Mouse (Mus musculus) intestine, postnatal 0 days (tissue): ENCODE data around the gene Wbp2nl. TPM values are rescaled to one million over a fixed set of nuclear protein-coding genes. Genes with fewer than 3 reads are reported as not detected.
"Not testable (repeated sequence)": the region's sequence is repeated elsewhere in the genome, so short reads cannot be mapped to it uniquely, and the experiment has no call there.

Source experiments
- ATAC-seq: fragments of 200-750 bp; cut with Nextera tagmentation; 2 replicates; pipeline ENCODE4 v1.8.0; 2017; ENCODE audit warnings: mild to moderate bottlenecking, moderate TSS enrichment, moderate library complexity
- H3K27ac ChIP-seq: fragments of 300-500 bp; sonication (generic); 2 replicates; pipeline ENCODE4 v1.5.1; 2014; ENCODE audit warnings: mild to moderate bottlenecking, low read depth, low read length, moderate library complexity
- H3K27me3 ChIP-seq: fragments of 300-500 bp; sonication (generic); replicated peaks from 2 replicates; pipeline ENCODE4 v1.6.1; 2014; ENCODE audit warnings: low read length, mixed read lengths; ENCODE audit not compliant: control insufficient read depth, insufficient read depth
- H3K36me3 ChIP-seq: fragments of 300-500 bp; sonication (generic); 2 replicates; pipeline ENCODE4 v1.6.1; 2014; ENCODE audit warnings: mild to moderate bottlenecking, moderate library complexity; ENCODE audit not compliant: control insufficient read depth, insufficient read depth
- H3K4me1 ChIP-seq: fragments of 300-500 bp; sonication (generic); replicated peaks from 2 replicates; pipeline ENCODE4 v1.6.1; 2014; ENCODE audit warnings: antibody characterized with exemption, low read length, mixed read lengths; ENCODE audit not compliant: control insufficient read depth, insufficient read depth
- H3K4me2 ChIP-seq: fragments of 300-500 bp; sonication (generic); replicated peaks from 2 replicates; pipeline ENCODE4 v1.6.1; 2014; ENCODE audit warnings: low read depth, mild to moderate bottlenecking, moderate library complexity
- H3K4me3 ChIP-seq: fragments of 300-500 bp; sonication (generic); 2 replicates; pipeline ENCODE4 v1.5.1; 2014; ENCODE audit warnings: low read depth, low read length
- H3K9ac ChIP-seq: fragments of 300-500 bp; sonication (generic); 2 replicates; pipeline ENCODE4 v1.6.1; 2014; ENCODE audit warnings: mild to moderate bottlenecking, low read depth, low read length
- H3K9me3 ChIP-seq: fragments of 300-500 bp; sonication (generic); 2 replicates; pipeline ENCODE4 v1.6.1; 2016; ENCODE audit warnings: mixed run types; ENCODE audit not compliant: control insufficient read depth
- CTCF ChIP-seq: sonication (generic); IDR thresholded peaks from 2 replicates; pipeline ENCODE4 v1.5.1; 2016; ENCODE audit warnings: low read depth, mild to moderate bottlenecking, control low read depth, antibody characterized with exemption, moderate library complexity
- WGBS: fragments of 180-500 bp; shearing (Covaris S2); extraction: QIAGEN DNeasy Blood & Tissue Kit; methylation state at CpG from one replicate; pipeline ENCODE4 v1.1.7; 2014; 5-methylcytosine and 5-hydroxymethylcytosine counted together
- polyA plus RNA-seq: library from polyadenylated mRNA; unstranded; fragments of >200 nt; fragmentation: Nextera tagmentation; extraction: Ambion mirVana; gene quantifications from 2 replicates; pipeline ENCODE4 v1.2.1, GENCODE M21; 2015

The Wbp2nl gene
- polyA plus RNA-seq, 1 experiment from 2014 or later: not detected

GRCm38 (mm10) chr15:82353745-82354113, 55.0 kb downstream of the Wbp2nl start:
- H3K9me3 ChIP-seq: no peaks in the 10 kb centered on the region
- H3K9ac ChIP-seq: peak overlapping the region; percentile 99
- peaks cover 16% of the 10 kb centered on the region; the same call in 1 of the 2 replicates for H3K4me1 ChIP-seq
- H3K4me2 ChIP-seq: peak overlapping the region; percentile 72
- no peaks in the 10 kb centered on the region for H3K27me3 ChIP-seq
- ATAC-seq: peak; percentile 19
- TF ChIP-seq CTCF: no peak
- H3K27ac ChIP-seq: peak overlapping the region; percentile 89
- H3K36me3 ChIP-seq: peaks cover 24% of the 10 kb centered on the region
- peak overlapping the region; percentile 97 for H3K4me3 ChIP-seq
- WGBS: 0% methylated on average over 23 of the region's 23 CpGs

GRCm38 (mm10) chr15:82354126-82354945, 55.6 kb downstream of the Wbp2nl start, which contains the start of gene Ndufa6:
Gene Ndufa6 (minus strand): TSS chr15:82354322.
- Histone ChIP-seq H3K9ac (peak within 1 kb of the TSS; percentile 99), H3K9me3 (no peaks in the 10 kb centered on the region), H3K27me3 (no peaks in the 10 kb centered on the region), H3K27ac (peak within 1 kb of the TSS; percentile 89), H3K4me1 (peaks cover 13% of the 10 kb centered on the region; the same call in 1 of the 2 replicates), H3K36me3 (peaks cover 18% of the 10 kb centered on the region), H3K4me2 (peak within 1 kb of the TSS; percentile 72), H3K4me3 (peak within 1 kb of the TSS; percentile 97)
- TF ChIP-seq CTCF: peak; percentile 100
- ATAC-seq: peak; percentile 95
- 1% methylated on average over 57 of the region's 57 CpGs for WGBS

GRCm38 (mm10) chr15:82358431-82359260, 59.9 kb downstream of the Wbp2nl start:
- H3K9ac ChIP-seq: no peak overlapping the region
- 56% methylated on average over 22 of the region's 22 CpGs for WGBS

GRCm38 (mm10) chr15:82361459-82362018, 62.8 kb downstream of the Wbp2nl start:
- Histone ChIP-seq H3K4me3 (no peak overlapping the region), H3K36me3 (no peaks in the 10 kb centered on the region), H3K4me2 (no peak overlapping the region), H3K9ac (no peak overlapping the region), H3K9me3 (no peaks in the 10 kb centered on the region), H3K27me3 (no peaks in the 10 kb centered on the region), H3K4me1 (no peaks in the 10 kb centered on the region), H3K27ac (peak overlapping the region; percentile 85)
- peak; percentile 76 for TF ChIP-seq CTCF
- 46% methylated on average over 11 of the region's 11 CpGs for WGBS
- peak; percentile 97 for ATAC-seq

More at GRCm38 (mm10) chr15:82358431-82359260, 59.9 kb downstream of the Wbp2nl start:
- no peaks in the 10 kb centered on the region for H3K27me3 ChIP-seq
- no peak overlapping the region for H3K4me3 ChIP-seq
- no peak overlapping the region for H3K27ac ChIP-seq
- H3K4me2 ChIP-seq: no peak overlapping the region
- no peaks in the 10 kb centered on the region for H3K4me1 ChIP-seq
- H3K36me3 ChIP-seq: no peaks in the 10 kb centered on the region
- no peak for ATAC-seq
- no peaks in the 10 kb centered on the region for H3K9me3 ChIP-seq
- no peak for TF ChIP-seq CTCF

GRCm38 (mm10) chr15:82362234-82362633, 63.5 kb downstream of the Wbp2nl start:
- no peak for ATAC-seq
- TF ChIP-seq CTCF: no peak
- Histone ChIP-seq H3K36me3 (no peaks in the 10 kb centered on the region), H3K4me1 (no peaks in the 10 kb centered on the region), H3K9me3 (no peaks in the 10 kb centered on the region), H3K4me3 (no peak overlapping the region), H3K27me3 (no peaks in the 10 kb centered on the region), H3K27ac (peak overlapping the region; percentile 85), H3K9ac (no peak overlapping the region), H3K4me2 (no peak overlapping the region)
- WGBS: 78% methylated on average over 3 of the region's 4 CpGs

GRCm38 (mm10) chr15:82363801-82364200, 65.0 kb downstream of the Wbp2nl start:
- H3K27ac ChIP-seq, H3K9me3 ChIP-seq, H3K27me3 ChIP-seq, H3K9ac ChIP-seq, H3K36me3 ChIP-seq, H3K4me3 ChIP-seq, H3K4me2 ChIP-seq, ATAC-seq, H3K4me1 ChIP-seq: not testable (repeated sequence)
- 80% methylated on average over 7 of the region's 12 CpGs for WGBS

Other genes with a start within 250 kb of the Wbp2nl start
- gene 4930407I10Rik, start 239.8 kb upstream of the Wbp2nl start, polyA plus RNA-seq: not detected in 2 replicates
- not detected in 2 replicates for gene Mei1, start 229.0 kb upstream of the Wbp2nl start, polyA plus RNA-seq
- 3.5 and 4.2 TPM in 2 replicates for gene Ccdc134, start 171.0 kb upstream of the Wbp2nl start, polyA plus RNA-seq
- gene Srebf2, start 151.8 kb upstream of the Wbp2nl start, polyA plus RNA-seq: 68.7 and 69.5 TPM in 2 replicates
- gene Shisa8, start 86.1 kb upstream of the Wbp2nl start, polyA plus RNA-seq: not detected in 2 replicates
- gene Tnfrsf13c, start 74.6 kb upstream of the Wbp2nl start, polyA plus RNA-seq: 0.10 TPM in 1 of 2 replicates, not detected in the other
- 14.8 and 16.5 TPM in 2 replicates for gene Cenpm, start 54.2 kb upstream of the Wbp2nl start, polyA plus RNA-seq
- gene 1500009C09Rik, start 46.6 kb upstream of the Wbp2nl start, polyA plus RNA-seq: 0.13 TPM in 1 of 2 replicates, not detected in the other
- gene Sept3, start 24.1 kb upstream of the Wbp2nl start, polyA plus RNA-seq: 1.7 and 3.0 TPM in 2 replicates
- gene Naga, start 40.0 kb downstream of the Wbp2nl start, polyA plus RNA-seq: 1,439 and 1,503 TPM in 2 replicates
- 5.4 and 5.5 TPM in 2 replicates for gene Pheta2, start 40.0 kb downstream of the Wbp2nl start, polyA plus RNA-seq
- gene Smdt1, start 40.0 kb downstream of the Wbp2nl start, polyA plus RNA-seq: 448 and 457 TPM in 2 replicates
- 830 and 832 TPM in 2 replicates for gene Ndufa6, start 55.4 kb downstream of the Wbp2nl start, polyA plus RNA-seq
- 5.7 and 7.6 TPM in 2 replicates for gene Cyp2d22, start 81.3 kb downstream of the Wbp2nl start, polyA plus RNA-seq
- not detected in 2 replicates for gene Cyp2d11, start 95.1 kb downstream of the Wbp2nl start, polyA plus RNA-seq
- 0.25 and 0.39 TPM in 2 replicates for gene Cyp2d10, start 108.2 kb downstream of the Wbp2nl start, polyA plus RNA-seq
- gene Cyp2d9, start 134.5 kb downstream of the Wbp2nl start, polyA plus RNA-seq: not detected in 2 replicates